Mouse (Mus musculus): ENCODE measurements around the gene BC030867.

Gene BC030867

GRCm38 (mm10) chr11:102221243-102221953 is 27.3 kb upstream of the BC030867 start:
- in situ Hi-C loops (cut with MboI, MseI) = no loop called here

- in situ Hi-C loops (cut with MboI, MseI) = no loop called here
These were observed 26.7 kb upstream of the BC030867 start for GRCm38 (mm10) chr11:102221954-102222351.

GRCm38 (mm10) chr11:102223166-102223565 is 25.5 kb upstream of the BC030867 start:
- in situ Hi-C loops (cut with MboI, MseI) = no loop called here

GRCm38 (mm10) chr11:102224686-102225085 is 24.0 kb upstream of the BC030867 start:
- in situ Hi-C loops (cut with MboI, MseI) = no loop called here

- in situ Hi-C loops (cut with MboI, MseI) = no loop called here
These were observed 23.5 kb upstream of the BC030867 start for GRCm38 (mm10) chr11:102225221-102225620.

- in situ Hi-C loops (cut with MboI, MseI) = no loop called here
These were observed 22.4 kb upstream of the BC030867 start for GRCm38 (mm10) chr11:102226067-102226978.

GRCm38 (mm10) chr11:102227270-102228190 is 21.2 kb upstream of the BC030867 start:
- in situ Hi-C loops (cut with MboI, MseI) = no loop called here

GRCm38 (mm10) chr11:102228191-102228545 is 20.5 kb upstream of the BC030867 start:
- in situ Hi-C loops (cut with MboI, MseI) = no loop called here

- in situ Hi-C loops (cut with MboI, MseI) = no loop called here
These were observed 19.9 kb upstream of the BC030867 start for GRCm38 (mm10) chr11:102228646-102229268.

- in situ Hi-C loops (cut with MboI, MseI) = no loop called here
These were observed 19.2 kb upstream of the BC030867 start for GRCm38 (mm10) chr11:102229331-102229953.

GRCm38 (mm10) chr11:102230006-102230741 is 18.5 kb upstream of the BC030867 start, which contains the start of gene Hdac5:
Gene Hdac5 (minus strand): TSS chr11:102230166.
- in situ Hi-C loops (cut with MboI, MseI) = no loop called here

- in situ Hi-C loops (cut with MboI, MseI) = no loop called here
These were observed 12.7 kb upstream of the BC030867 start for GRCm38 (mm10) chr11:102236022-102236421.

GRCm38 (mm10) chr11:102240636-102241035 is 8.0 kb upstream of the BC030867 start:
- in situ Hi-C loops (cut with MboI, MseI) = no loop called here

- in situ Hi-C loops (cut with MboI, MseI) = no loop called here
These were observed 7.4 kb upstream of the BC030867 start for GRCm38 (mm10) chr11:102241246-102241645.

- in situ Hi-C loops (cut with MboI, MseI) = no loop called here
These were observed 6.8 kb upstream of the BC030867 start for GRCm38 (mm10) chr11:102241874-102242273.

- in situ Hi-C loops (cut with MboI, MseI) = no loop called here
These were observed 3.7 kb upstream of the BC030867 start for GRCm38 (mm10) chr11:102244926-102245449.

GRCm38 (mm10) chr11:102245581-102246272 is 3.0 kb upstream of the BC030867 start:
- in situ Hi-C loops (cut with MboI, MseI) = no loop called here

- in situ Hi-C loops (cut with MboI, MseI) = no loop called here
These were observed 2.4 kb upstream of the BC030867 start for GRCm38 (mm10) chr11:102246273-102246635.

- in situ Hi-C loops (cut with MboI, MseI) = no loop called here
These were observed 1.8 kb upstream of the BC030867 start for GRCm38 (mm10) chr11:102246871-102247270.

Data from T-helper 17 cell (primary cell).